Mouse (Mus musculus): ENCODE results near the gene Klhl2. TPM values are rescaled to one million over a fixed set of nuclear protein-coding genes. Genes with fewer than 3 reads are reported as not detected.

The Klhl2 gene
- polyA plus RNA-seq, 1 experiment from 2014 or later: 18.4 TPM

DNA sequence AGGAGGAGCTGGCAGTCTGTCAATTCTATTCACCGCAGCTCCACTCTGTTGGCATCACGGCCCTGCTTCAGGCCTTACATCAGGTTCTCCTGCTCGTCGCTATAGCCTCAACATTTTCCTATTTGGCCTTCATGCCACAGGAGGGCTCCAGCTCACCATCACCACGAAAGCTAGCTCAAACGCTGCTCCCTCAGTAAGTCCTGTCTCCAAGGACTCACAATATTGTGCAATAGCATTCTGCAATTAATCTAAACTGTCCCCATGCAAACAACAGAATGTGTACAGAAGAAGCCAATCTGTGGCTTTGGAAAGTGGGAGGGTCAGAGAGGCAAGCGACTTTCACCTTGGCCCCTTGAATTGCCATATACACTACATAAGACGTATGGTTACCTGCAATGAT, 88.4 kb downstream of the Klhl2 start:
- no peaks in the 10 kb centered on the region for H3K4me1 ChIP-seq
- H3K27me3 ChIP-seq (replicated peaks): no peaks in the 10 kb centered on the region
- H3K27ac ChIP-seq: no peak overlapping the region
- H3K9me3 ChIP-seq: no peaks in the 10 kb centered on the region
- ATAC-seq (ENCODE audit: insufficient read depth, low FRiP score, low read depth): peak; percentile 79; the same call in 1 of the 2 replicates
- H3K9ac ChIP-seq: no peak overlapping the region
- no peak overlapping the region for H3K4me2 ChIP-seq
- 64% methylated on average over 8 of the region's 8 CpGs for WGBS
- H3K36me3 ChIP-seq: 0 out of 2 replicates have a peak, but pooled peaks cover 5% of the 10 kb centered on the region
- H3K4me3 ChIP-seq (replicated peaks): no peak overlapping the region

- Histone ChIP-seq H3K4me2 (no peak overlapping the region), H3K27me3 (replicated peaks) (no peaks in the 10 kb centered on the region), H3K9me3 (no peaks in the 10 kb centered on the region), H3K27ac (no peak overlapping the region), H3K4me1 (no peaks in the 10 kb centered on the region), H3K9ac (no peak overlapping the region), H3K4me3 (replicated peaks) (no peak overlapping the region), H3K36me3 (0 out of 2 replicates have a peak, but pooled peaks cover 5% of the 10 kb centered on the region)
- WGBS: 95% methylated on average over 15 of the region's 15 CpGs
- ATAC-seq (ENCODE audit: insufficient read depth, low FRiP score, low read depth): no peak
Measured at GRCm38 (mm10) chr8:64757956-64758355, 91.9 kb downstream of the Klhl2 start.

DNA sequence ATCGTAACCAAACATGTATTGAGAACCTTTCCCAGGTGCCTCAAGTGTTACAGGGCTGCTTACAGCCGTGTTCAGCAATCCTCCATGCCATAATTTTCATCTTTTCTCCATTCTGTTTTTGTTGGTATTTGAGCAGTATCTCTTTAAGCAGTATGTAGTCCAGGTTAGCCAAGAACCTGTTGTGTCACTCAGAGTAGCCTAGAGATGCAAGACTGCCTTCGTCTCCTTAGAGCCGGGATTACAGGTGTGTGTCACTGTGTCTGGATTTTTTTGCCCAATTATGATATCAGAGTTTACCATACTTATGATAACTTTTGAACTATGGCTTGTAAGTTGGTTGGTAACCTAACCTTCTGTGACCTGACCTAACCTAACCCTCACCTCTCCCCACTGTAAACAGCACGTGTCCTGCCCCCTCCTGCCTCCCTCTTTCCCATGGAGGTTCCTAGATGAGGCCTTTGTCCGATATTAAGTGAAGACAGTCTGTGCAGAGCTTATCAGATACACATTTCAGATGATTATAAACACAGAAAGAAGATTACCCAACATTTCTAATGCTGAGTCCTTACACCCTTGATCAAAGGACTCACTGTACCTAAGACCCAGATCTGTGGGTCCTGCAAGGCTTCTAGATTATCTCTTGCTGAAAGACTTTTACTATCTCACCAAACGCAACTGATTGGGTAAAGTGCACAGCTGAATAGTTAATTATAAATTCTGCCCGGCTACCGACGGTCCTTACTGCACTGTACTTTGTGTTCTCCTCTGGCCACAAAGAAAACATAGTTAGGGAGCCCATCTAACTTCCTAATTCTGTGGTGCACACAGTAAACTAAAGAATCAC, 103.4 kb downstream of the Klhl2 start:
- WGBS: 62% methylated on average over 10 of the region's 10 CpGs
- Histone ChIP-seq H3K27ac (no peak overlapping the region), H3K4me3 (replicated peaks) (no peak overlapping the region)

GRCm38 (mm10) chr8:64740547-64741211, 109.1 kb downstream of the Klhl2 start:
- Histone ChIP-seq H3K9me3 (no peaks in the 10 kb centered on the region), H3K4me1 (no peaks in the 10 kb centered on the region), H3K9ac (no peak overlapping the region), H3K4me3 (replicated peaks) (no peak overlapping the region), H3K4me2 (no peak overlapping the region), H3K27ac (no peak overlapping the region), H3K36me3 (no peaks in the 10 kb centered on the region), H3K27me3 (replicated peaks) (no peaks in the 10 kb centered on the region)
- ATAC-seq (ENCODE audit: insufficient read depth, low FRiP score, low read depth): no peak
- WGBS: 87% methylated on average over 13 of the region's 13 CpGs

More for the DNA sequence above, 103.4 kb downstream of the Klhl2 start:
- Histone ChIP-seq H3K9me3 (no peaks in the 10 kb centered on the region), H3K9ac (no peak overlapping the region), H3K4me2 (no peak overlapping the region), H3K4me1 (no peaks in the 10 kb centered on the region), H3K36me3 (peaks cover 5% of the 10 kb centered on the region; the same call in 1 of the 2 replicates), H3K27me3 (replicated peaks) (no peaks in the 10 kb centered on the region)
- no peak for ATAC-seq (ENCODE audit: insufficient read depth, low FRiP score, low read depth)

DNA sequence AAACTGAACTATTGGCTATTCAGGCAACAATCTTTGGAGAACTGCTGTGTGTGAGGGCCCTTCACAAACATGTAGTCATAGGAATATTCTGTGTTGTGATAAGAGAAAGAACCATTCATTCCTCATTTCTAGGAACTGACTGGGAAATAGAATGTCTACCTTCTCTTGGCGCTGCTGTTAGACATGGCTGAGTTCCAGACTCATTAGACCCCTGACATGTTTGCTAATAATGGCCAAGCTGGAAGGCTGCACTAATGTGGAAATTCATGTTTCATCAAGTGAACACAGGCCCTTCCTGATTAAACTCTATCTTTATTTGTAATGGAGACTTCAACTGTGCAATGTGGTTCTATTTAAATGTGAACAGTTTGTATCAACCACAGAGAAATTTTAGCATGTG, 110.9 kb downstream of the Klhl2 start:
- Histone ChIP-seq H3K4me1 (no peaks in the 10 kb centered on the region), H3K27me3 (replicated peaks) (no peaks in the 10 kb centered on the region), H3K36me3 (no peaks in the 10 kb centered on the region), H3K4me3 (replicated peaks) (no peak overlapping the region), H3K9ac (no peak overlapping the region), H3K9me3 (no peaks in the 10 kb centered on the region), H3K27ac (no peak overlapping the region), H3K4me2 (no peak overlapping the region)
- no peak for ATAC-seq (ENCODE audit: insufficient read depth, low FRiP score, low read depth)
- 60% methylated on average over 1 of the region's 1 CpGs for WGBS

DNA sequence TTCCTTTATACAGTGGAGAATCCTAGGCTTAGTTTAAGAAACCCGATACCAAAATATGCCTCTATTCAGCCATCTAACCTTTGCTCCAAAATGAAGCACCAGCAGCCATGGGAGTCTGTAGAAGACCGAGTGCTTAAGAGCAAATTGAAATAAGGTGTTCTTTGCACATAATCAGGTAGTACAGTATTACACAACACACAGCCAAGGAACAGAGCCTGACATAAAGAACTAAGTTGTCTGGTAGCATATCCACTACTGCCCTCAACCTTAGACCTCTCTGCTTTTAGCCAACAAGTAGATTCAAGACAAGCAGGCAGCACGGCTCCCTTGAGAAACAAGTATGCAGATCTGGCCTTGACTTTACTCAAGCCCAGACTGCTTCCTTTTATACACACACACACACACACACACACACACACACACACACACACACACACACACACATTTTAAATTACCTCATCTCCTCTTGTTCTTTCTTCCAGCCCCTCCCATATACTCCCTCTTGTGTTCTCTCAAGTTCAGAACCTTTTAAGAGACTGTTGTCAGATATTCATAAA, 113.0 kb downstream of the Klhl2 start:
- no peak for ATAC-seq (ENCODE audit: insufficient read depth, low FRiP score, low read depth)
- WGBS: 68% methylated on average over 3 of the region's 3 CpGs
- no peak overlapping the region for H3K27ac ChIP-seq

DNA sequence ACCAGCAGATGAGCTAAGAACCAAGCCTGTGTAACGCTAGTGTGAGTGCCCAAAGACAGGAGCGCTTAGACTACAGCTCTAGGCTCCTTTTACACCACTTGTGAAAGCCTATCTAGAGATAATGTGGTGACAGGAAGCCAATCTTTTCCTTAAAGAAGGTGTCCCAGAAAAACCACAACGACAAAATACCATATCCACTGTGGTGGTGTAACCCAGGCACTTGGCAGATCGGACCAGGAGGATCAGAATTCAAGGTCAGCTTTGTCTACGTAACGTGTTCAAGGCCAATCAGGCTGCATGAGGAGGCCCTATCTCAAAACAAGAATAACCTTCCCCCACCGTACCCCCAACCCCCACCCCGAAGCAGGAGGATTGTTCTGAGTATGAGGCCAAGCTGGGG, 114.7 kb downstream of the Klhl2 start:
- 83% methylated on average over 8 of the region's 8 CpGs for WGBS
- no peak for ATAC-seq (ENCODE audit: insufficient read depth, low FRiP score, low read depth)
- Histone ChIP-seq H3K4me3 (replicated peaks) (no peak overlapping the region), H3K36me3 (0 out of 2 replicates have a peak, but pooled peaks cover 3% of the 10 kb centered on the region), H3K27me3 (replicated peaks) (no peaks in the 10 kb centered on the region), H3K9ac (no peak overlapping the region), H3K4me1 (0 out of 2 replicates have a peak, but pooled peaks cover 3% of the 10 kb centered on the region), H3K27ac (no peak overlapping the region), H3K4me2 (no peak overlapping the region), H3K9me3 (no peaks in the 10 kb centered on the region)

More for the DNA sequence above, 113.0 kb downstream of the Klhl2 start:
- 0 out of 2 replicates have a peak, but pooled peaks cover 2% of the 10 kb centered on the region for H3K4me1 ChIP-seq
- no peak overlapping the region for H3K9ac ChIP-seq
- H3K36me3 ChIP-seq: no peaks in the 10 kb centered on the region
- no peak overlapping the region for H3K4me2 ChIP-seq
- H3K27me3 ChIP-seq (replicated peaks): no peaks in the 10 kb centered on the region
- no peak overlapping the region for H3K4me3 ChIP-seq (replicated peaks)
- H3K9me3 ChIP-seq: no peaks in the 10 kb centered on the region

DNA sequence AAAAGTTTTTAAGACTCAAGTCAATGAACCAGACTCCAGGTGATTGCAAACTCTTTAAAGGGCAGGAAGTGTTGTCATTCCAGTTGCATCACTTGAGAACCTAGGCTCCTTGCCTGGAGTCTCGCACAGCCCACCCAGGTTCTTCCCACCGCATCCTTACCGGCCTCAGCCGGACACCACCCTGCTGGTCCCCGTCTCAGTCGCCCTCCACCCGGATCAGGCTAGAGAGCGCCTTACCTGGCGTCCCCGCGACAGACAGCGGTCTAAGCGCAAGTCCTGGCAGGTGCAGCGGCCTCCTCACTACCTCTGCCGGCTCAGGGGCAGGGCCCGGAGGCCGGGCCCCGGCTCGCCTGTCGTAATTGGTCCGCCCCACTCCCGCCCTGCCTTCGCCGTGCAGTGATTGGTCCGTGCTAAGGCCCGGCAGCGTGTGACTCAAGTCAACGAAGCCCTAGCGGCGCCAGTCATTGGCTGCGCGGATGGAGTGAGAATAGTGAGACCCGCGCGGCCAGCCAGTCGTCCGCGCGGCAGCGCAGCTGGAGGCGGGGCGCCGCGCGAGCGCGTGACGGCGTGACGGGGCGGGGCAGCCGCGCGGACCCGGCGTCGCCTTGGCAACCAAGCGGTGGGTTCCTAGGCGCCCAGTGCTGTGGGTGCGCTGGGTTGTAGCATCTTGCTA, 116.4 kb downstream of the Klhl2 start, which contains the start of gene Msmo1:
Msmo1 (minus strand) TSS at position 522 of the 673 bp plus-strand sequence.
- Histone ChIP-seq H3K9me3 (no peaks in the 10 kb centered on the region), H3K4me2 (peak within 1 kb of the TSS; percentile 73), H3K4me3 (replicated peaks) (peak within 1 kb of the TSS; percentile 88), H3K27me3 (replicated peaks) (no peaks in the 10 kb centered on the region), H3K4me1 (0 out of 2 replicates have a peak, but pooled peaks cover 3% of the 10 kb centered on the region), H3K9ac (peak within 1 kb of the TSS; percentile 66), H3K36me3 (0 out of 2 replicates have a peak, but pooled peaks cover 3% of the 10 kb centered on the region), H3K27ac (peak within 1 kb of the TSS; percentile 82)
- peak; percentile 100 for ATAC-seq (ENCODE audit: insufficient read depth, low FRiP score, low read depth)
- under 1% methylated on average over 60 of the region's 60 CpGs for WGBS

GRCm38 (mm10) chr8:64732596-64732995, 117.2 kb downstream of the Klhl2 start:
- Histone ChIP-seq H3K4me2 (peak overlapping the region; percentile 73), H3K4me3 (replicated peaks) (peak overlapping the region; percentile 88), H3K9ac (peak overlapping the region; percentile 66; the same call in 1 of the 2 replicates), H3K27me3 (replicated peaks) (no peaks in the 10 kb centered on the region), H3K4me1 (0 out of 2 replicates have a peak, but pooled peaks cover 3% of the 10 kb centered on the region), H3K9me3 (no peaks in the 10 kb centered on the region), H3K36me3 (peaks cover 5% of the 10 kb centered on the region; the same call in 1 of the 2 replicates), H3K27ac (peak overlapping the region; percentile 82; the same call in 1 of the 2 replicates)
- no peak for ATAC-seq (ENCODE audit: insufficient read depth, low FRiP score, low read depth)
- WGBS: 7% methylated on average over 9 of the region's 9 CpGs

DNA sequence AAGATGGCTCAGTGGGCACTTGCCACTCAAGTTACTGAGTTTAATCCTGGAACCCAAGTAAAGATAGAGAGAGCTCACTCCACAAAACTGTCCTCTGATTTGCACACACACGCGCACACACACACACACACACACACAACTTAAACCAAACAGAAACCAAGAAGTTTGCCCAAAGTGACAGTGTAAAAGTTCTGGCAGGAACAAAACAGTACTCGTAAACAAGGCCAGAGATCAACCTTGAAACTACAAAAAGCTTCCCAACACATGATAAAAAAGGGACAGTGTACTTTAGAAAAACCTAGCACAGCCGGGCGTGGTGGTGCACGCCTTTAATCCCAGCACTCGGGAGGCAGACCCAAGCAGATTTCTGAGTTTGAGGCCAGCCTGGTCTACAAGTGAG, 121.7 kb downstream of the Klhl2 start:
- Histone ChIP-seq H3K4me2 (no peak overlapping the region), H3K36me3 (peaks cover 30% of the 10 kb centered on the region), H3K27ac (no peak overlapping the region), H3K9me3 (no peaks in the 10 kb centered on the region), H3K4me3 (replicated peaks) (no peak overlapping the region), H3K9ac (no peak overlapping the region), H3K4me1 (0 out of 2 replicates have a peak, but pooled peaks cover 3% of the 10 kb centered on the region), H3K27me3 (replicated peaks) (no peaks in the 10 kb centered on the region)
- WGBS: 84% methylated on average over 7 of the region's 7 CpGs
- no peak for ATAC-seq (ENCODE audit: insufficient read depth, low FRiP score, low read depth)

GRCm38 (mm10) chr8:64726190-64726695, 123.6 kb downstream of the Klhl2 start:
- Histone ChIP-seq H3K4me3 (replicated peaks) (no peak overlapping the region), H3K36me3 (peaks cover 40% of the 10 kb centered on the region), H3K4me2 (no peak overlapping the region), H3K4me1 (no peaks in the 10 kb centered on the region), H3K9ac (no peak overlapping the region), H3K27ac (peak overlapping the region; percentile 44), H3K9me3 (no peaks in the 10 kb centered on the region), H3K27me3 (replicated peaks) (no peaks in the 10 kb centered on the region)
- WGBS: 76% methylated on average over 4 of the region's 4 CpGs
- ATAC-seq (ENCODE audit: insufficient read depth, low FRiP score, low read depth): no peak; the same call in 1 of the 2 replicates
